In genomic region chr10:18999427-18999826, GRCm38 (mm10) we compare ENCODE assay signal across 9 mouse cellular contexts.
DNase-seq lines count a peak whose midpoint lies in the region.
"Had no signal": no experiment of that assay in that cellular context is flagged by ENCODE, and none has a peak within 500 bp of the region (broad histone marks: within the 10 kb centered on the region; RNA-seq: fewer than 3 reads in every experiment).

No protein-coding gene starts in this region.

- DNase-seq in retina, postnatal 1 day: peak; percentile 11
- DNase-seq in retina, embryonic 14.5 days (ENCODE audit: low spot score): no peak
- DNase-seq in ZHBTc4 (ENCODE audit: low read depth, low spot score): peak; percentile 67
- peak; percentile 70 for DNase-seq in lung, postnatal 10 days
- DNase-seq in thymus, postnatal 4 days: peak; percentile 85
- no peak for DNase-seq in frontal cortex, postnatal 25 days (ENCODE audit: low spot score in 2 of 2)
- DNase-seq in Muller cell, postnatal 12 days (ENCODE audit: inconsistent ontology term): no peak
- DNase-seq: gastrocnemius, postnatal 10 days; right cerebral cortex, adult 18-20 months had no signal

Comparison
In these comparisons a context has a peak if more than half of its experiments do, and no peak if none do; other contexts are left out.
1. DNase-seq: peak in retina, postnatal 1 day (single experiment), ZHBTc4 (single experiment), lung, postnatal 10 days (single experiment) and thymus, postnatal 4 days (single experiment); none in retina, embryonic 14.5 days (single experiment), frontal cortex, postnatal 25 days (0 of 2) and Muller cell, postnatal 12 days (single experiment).